Mouse (Mus musculus) brain, embryonic 14.5 days (tissue): ENCODE results near the gene Psme1.

Source experiments
- CTCF ChIP-seq: fragments of 200-500 bp; IDR thresholded peaks from 2 replicates; pipeline ENCODE4 v1.5.1; 2012; ENCODE audit warnings: inconsistent platforms, mild to moderate bottlenecking, moderate library complexity, borderline replicate concordance; ENCODE audit not compliant: insufficient read depth, insufficient read length; ENCODE audit errors: extremely low read depth
- POLR2A ChIP-seq: fragments of 200-500 bp; IDR thresholded peaks from 2 replicates; pipeline ENCODE4 v1.6.1; 2012; ENCODE audit warnings: mild to moderate bottlenecking, inconsistent platforms, borderline replicate concordance; ENCODE audit not compliant: poor library complexity, insufficient read depth, insufficient read length, severe bottlenecking; ENCODE audit errors: extremely low read depth

GRCm38 (mm10) chr14:55554635-55555034 lies 23.3 kb upstream of the Psme1 start:
- no peak for TF ChIP-seq CTCF
- no peak for TF ChIP-seq POLR2A
